Mouse (Mus musculus): ENCODE measurements at regions not wholly inside any gene's neighbourhood (a gene's known extent, or its start where the extent isn't known, plus 50 kb on each side); places are given as distances from the start of the nearest gene placed in this dataset.

GRCm38 (mm10) chr7:84739965-84740390 lies 50.2 kb upstream of the Zfand6 start:
- TF ChIP-seq CTCF (IDR thresholded peaks at IDR 0.05; ENCODE audit: extremely low read depth, insufficient read length, insufficient replicate concordance, low read depth, low read length) (no peak), POLR2A (IDR thresholded peaks at IDR 0.05; ENCODE audit: low read depth, low read length) (no peak)

Data from small intestine, adult 2 months (tissue).